Mouse (Mus musculus) cerebellum, adult 2 months (tissue): ENCODE measurements around the gene Kif28. TPM values are rescaled to one million over a fixed set of nuclear protein-coding genes. Genes with fewer than 3 reads are reported as not detected.
A peak's percentile ranks its signal among the peaks of the same experiment; 100 is the strongest.
"Not testable (repeated sequence)": the region's sequence is repeated elsewhere in the genome, so short reads cannot be mapped to it uniquely, and the experiment has no call there.

Source experiments
- DNase-seq, 2 experiments: peaks; one replicate each; pipeline ENCODE4 v3.0.0; 2021
- H3K27ac ChIP-seq: fragments of 200-500 bp; 2 replicates; pipeline ENCODE4 v1.5.1; 2012; ENCODE audit warnings: low read length, control low read depth, inconsistent platforms; ENCODE audit not compliant: insufficient read depth
- H3K27me3 ChIP-seq: fragments of 200-500 bp; 2 replicates; pipeline ENCODE4 v1.6.1; 2012; ENCODE audit warnings: inconsistent platforms, mild to moderate bottlenecking, low read length, moderate library complexity; ENCODE audit not compliant: control insufficient read depth, insufficient read depth
- H3K4me1 ChIP-seq: fragments of 200-500 bp; 2 replicates; pipeline ENCODE4 v1.6.1; 2011; ENCODE audit warnings: low read length; ENCODE audit not compliant: control insufficient read depth, insufficient read depth
- H3K4me3 ChIP-seq: fragments of 200-500 bp; replicated peaks from 2 replicates; pipeline ENCODE3; 2011; ENCODE audit warnings: mild to moderate bottlenecking, low read depth, low read length, control low read depth; ENCODE audit not compliant: insufficient read depth
- CTCF ChIP-seq: fragments of 200-500 bp; IDR thresholded peaks from 2 replicates; pipeline ENCODE4 v1.5.1; 2011; ENCODE audit warnings: low read depth, mild to moderate bottlenecking, control low read depth, low read length, moderate library complexity, borderline replicate concordance; ENCODE audit not compliant: insufficient read depth
- POLR2A ChIP-seq: fragments of 200-500 bp; IDR thresholded peaks from 2 replicates; pipeline ENCODE4 v1.6.1; 2011; ENCODE audit warnings: low read length, control low read depth, borderline replicate concordance; ENCODE audit not compliant: insufficient read depth
- WGBS: fragments of 180-500 bp; shearing (Covaris S2); methylation state at CpG from one replicate; pipeline ENCODE4 v1.1.7; 2018; 5-methylcytosine and 5-hydroxymethylcytosine counted together
- polyA plus RNA-seq: library from polyadenylated mRNA; depleted of rRNA; stranded (reverse); fragments of >200 nt; gene quantifications from 2 replicates; pipeline ENCODE4 v1.2.3, GENCODE M21; 2012

The Kif28 gene
- polyA plus RNA-seq, 1 experiment, result 0.07 TPM

GRCm38 (mm10) chr1:179688914-179689313 is 56.2 kb downstream of the Kif28 start:
- Histone ChIP-seq H3K27me3 (no peaks in the 10 kb centered on the region), H3K4me3 (no peak overlapping the region), H3K27ac (no peak overlapping the region), H3K4me1 (no peaks in the 10 kb centered on the region)
- TF ChIP-seq POLR2A (no peak), CTCF (no peak)
- no peak for DNase-seq
- WGBS, result 70% methylated on average over 5 of the region's 5 CpGs

DNA sequence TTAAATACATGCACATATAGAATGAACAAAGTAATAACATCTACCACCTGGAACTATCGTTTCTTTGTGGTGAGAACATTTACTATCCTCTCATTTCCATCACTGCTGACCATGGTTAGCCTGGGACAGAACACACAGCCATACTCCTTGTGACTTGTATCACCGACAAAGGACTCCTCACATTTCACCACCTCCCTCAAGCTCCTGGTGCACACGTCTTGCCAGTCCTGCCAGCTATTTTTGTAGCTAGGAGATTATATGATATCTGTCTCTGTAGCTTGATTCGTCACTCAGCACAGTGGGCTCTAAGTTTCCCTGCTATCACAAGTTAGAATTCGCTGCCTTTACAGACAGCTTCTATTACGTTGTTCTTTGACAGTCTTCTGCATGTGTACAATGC is 56.7 kb downstream of the Kif28 start:
- Histone ChIP-seq H3K27me3 (no peaks in the 10 kb centered on the region), H3K27ac (no peak overlapping the region), H3K4me3 (no peak overlapping the region), H3K4me1 (no peaks in the 10 kb centered on the region)
- WGBS, result 85% methylated on average over 6 of the region's 6 CpGs
- no peak for DNase-seq
- TF ChIP-seq CTCF, result no peak
- TF ChIP-seq POLR2A, result no peak

DNA sequence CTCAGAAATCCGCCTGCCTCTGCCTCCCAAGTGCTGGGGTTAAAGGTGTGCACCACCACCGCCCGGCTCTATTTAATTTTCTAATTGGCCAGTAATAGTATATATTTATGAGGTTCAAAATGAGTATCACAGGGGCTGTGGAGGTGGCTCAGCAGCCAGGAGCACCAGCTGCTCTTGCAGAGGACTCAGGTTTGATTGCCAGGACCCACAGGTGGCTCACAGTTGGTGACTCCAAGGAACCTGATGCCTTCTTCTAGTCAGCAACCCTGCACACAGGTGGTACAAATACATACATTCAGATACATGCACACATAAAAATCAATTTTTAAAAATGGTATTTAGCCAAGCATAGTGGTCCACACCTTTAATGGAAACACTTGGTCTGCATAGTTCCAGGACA is 57.1 kb downstream of the Kif28 start:
- Histone ChIP-seq H3K27me3 (no peaks in the 10 kb centered on the region), H3K27ac (no peak overlapping the region), H3K4me1 (no peaks in the 10 kb centered on the region), H3K4me3 (no peak overlapping the region)
- TF ChIP-seq CTCF, result no peak
- TF ChIP-seq POLR2A, result no peak
- 56% methylated on average over 3 of the region's 3 CpGs for WGBS
- peak; percentile 63 to 80 for DNase-seq

DNA sequence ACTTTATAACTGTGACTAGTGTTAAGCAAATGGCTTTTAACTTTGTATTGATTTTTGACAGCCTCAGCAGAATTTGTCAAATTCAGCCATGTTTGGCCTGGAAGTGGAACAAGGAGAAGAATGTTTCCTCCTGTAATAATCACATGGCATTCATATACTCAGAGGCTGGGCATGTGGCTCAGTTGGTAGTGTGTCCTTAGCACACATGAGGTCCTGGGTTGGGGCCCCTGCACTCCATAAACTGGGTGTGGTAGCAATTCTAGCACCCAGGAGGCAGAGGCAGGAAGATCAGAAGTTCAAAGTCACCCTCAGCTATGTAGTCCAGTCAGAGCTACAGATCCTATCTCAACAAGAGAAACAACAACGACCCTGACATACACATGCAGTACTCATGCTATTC is 57.8 kb downstream of the Kif28 start:
- Histone ChIP-seq H3K4me3 (no peak overlapping the region), H3K27me3 (no peaks in the 10 kb centered on the region), H3K4me1 (no peaks in the 10 kb centered on the region), H3K27ac (no peak overlapping the region)
- 87% methylated on average over 1 of the region's 1 CpGs for WGBS
- no peak for DNase-seq
- TF ChIP-seq CTCF (no peak), POLR2A (no peak)

DNA sequence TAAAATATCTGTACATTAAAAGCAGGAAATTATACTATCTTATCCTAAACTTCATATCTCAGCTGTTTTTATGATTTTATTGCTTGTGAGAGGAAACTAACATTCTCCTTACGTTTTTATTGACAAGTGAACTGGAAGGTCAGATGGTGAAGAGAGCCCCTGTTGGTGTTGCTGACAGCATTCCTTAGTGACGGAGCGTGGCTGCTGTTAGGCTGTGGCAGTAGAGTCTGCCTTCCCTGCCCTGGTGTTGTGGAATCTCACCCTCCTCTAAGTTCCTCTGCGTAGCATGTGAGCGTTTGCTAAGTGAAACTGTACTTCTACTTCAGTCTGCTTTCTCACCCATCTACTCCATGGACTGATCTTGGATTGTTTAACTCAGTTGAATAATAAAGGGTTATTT is 58.3 kb downstream of the Kif28 start:
- H3K4me1 ChIP-seq, result no peaks in the 10 kb centered on the region
- H3K4me3 ChIP-seq, result no peak overlapping the region
- no peak for DNase-seq
- no peak for TF ChIP-seq CTCF
- no peak for TF ChIP-seq POLR2A
- WGBS, result 92% methylated on average over 5 of the region's 5 CpGs
- no peak overlapping the region for H3K27ac ChIP-seq
- no peaks in the 10 kb centered on the region for H3K27me3 ChIP-seq

DNA sequence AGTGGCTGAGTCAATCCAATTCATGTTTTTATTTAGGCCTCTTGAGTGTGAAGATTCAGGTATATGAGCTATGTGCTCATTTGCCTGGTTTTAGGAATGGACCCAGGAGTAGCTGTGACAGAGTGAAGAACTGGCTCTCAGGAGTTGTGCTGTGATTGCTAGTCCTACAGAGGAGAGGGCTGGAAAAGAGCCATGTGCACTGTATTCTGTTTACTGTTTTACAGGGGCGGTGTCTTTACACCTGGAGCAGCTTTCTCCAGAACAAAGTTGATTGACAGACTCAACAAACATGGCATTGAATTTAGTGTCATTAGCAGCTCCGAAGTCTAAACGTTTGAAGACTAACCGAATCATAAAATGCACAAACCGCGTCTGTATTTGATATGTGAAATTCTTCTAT is 58.7 kb downstream of the Kif28 start:
- TF ChIP-seq POLR2A (no peak), CTCF (no peak)
- Histone ChIP-seq H3K4me1 (no peaks in the 10 kb centered on the region), H3K4me3 (no peak overlapping the region), H3K27ac (no peak overlapping the region), H3K27me3 (no peaks in the 10 kb centered on the region)
- WGBS, result 97% methylated on average over 6 of the region's 6 CpGs
- no peak for DNase-seq

- 95% methylated on average over 10 of the region's 10 CpGs for WGBS
- not testable (repeated sequence) for H3K4me1 ChIP-seq, DNase-seq, H3K4me3 ChIP-seq, H3K27me3 ChIP-seq, H3K27ac ChIP-seq
Observed at GRCm38 (mm10) chr1:179682753-179683152, 62.3 kb downstream of the Kif28 start.

DNA sequence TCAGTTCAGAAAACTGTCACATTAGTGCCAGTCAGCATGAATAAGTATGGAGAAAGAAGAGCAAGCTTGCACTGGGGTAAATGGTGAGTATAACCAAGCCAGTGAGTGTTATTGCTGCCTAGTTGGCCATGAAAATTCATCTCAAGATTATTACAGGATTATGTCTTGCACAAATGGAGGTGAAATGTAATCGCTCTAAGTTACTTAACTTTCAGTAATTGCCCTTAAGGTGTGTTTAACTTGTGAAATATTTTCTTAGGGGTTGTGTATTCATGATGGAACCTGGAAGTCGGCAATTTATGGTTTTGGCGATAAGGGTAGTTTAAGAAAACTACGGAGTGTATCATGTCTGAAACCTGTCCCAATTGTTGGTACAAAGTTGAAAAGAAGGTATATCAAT is 65.7 kb downstream of the Kif28 start:
- Histone ChIP-seq H3K4me1 (no peaks in the 10 kb centered on the region), H3K27me3 (no peaks in the 10 kb centered on the region), H3K27ac (no peak overlapping the region), H3K4me3 (no peak overlapping the region)
- TF ChIP-seq POLR2A (no peak), CTCF (no peak)
- 98% methylated on average over 4 of the region's 4 CpGs for WGBS
- no peak for DNase-seq

GRCm38 (mm10) chr1:179677031-179677430 is 68.0 kb downstream of the Kif28 start:
- TF ChIP-seq POLR2A (no peak), CTCF (no peak)
- H3K4me3 ChIP-seq, result no peak overlapping the region
- H3K4me1 ChIP-seq, result no peaks in the 10 kb centered on the region
- 94% methylated on average over 2 of the region's 2 CpGs for WGBS
- H3K27ac ChIP-seq, result no peak overlapping the region
- no peaks in the 10 kb centered on the region for H3K27me3 ChIP-seq
- no peak for DNase-seq
